Mouse (Mus musculus) ES-Bruce4 (cell line): ENCODE results near the gene Hecw2. TPM values are rescaled to one million over a fixed set of nuclear protein-coding genes. Genes with fewer than 3 reads are reported as not detected.

Experiments
- H3K27ac ChIP-seq: 2 replicates; pipeline ENCODE4 v1.5.1; 2012; ENCODE audit warnings: low read length, inconsistent platforms; ENCODE audit not compliant: insufficient read depth
- H3K27me3 ChIP-seq: 2 replicates; pipeline ENCODE4 v1.6.1; 2012; ENCODE audit warnings: mild to moderate bottlenecking, low read length, inconsistent platforms; ENCODE audit not compliant: control insufficient read depth, poor library complexity, insufficient read depth, severe bottlenecking
- H3K36me3 ChIP-seq: 2 replicates; pipeline ENCODE4 v1.6.1; 2012; ENCODE audit warnings: inconsistent platforms, mild to moderate bottlenecking, low read length, moderate library complexity; ENCODE audit not compliant: control insufficient read depth, poor library complexity, insufficient read depth, severe bottlenecking
- H3K4me1 ChIP-seq: one replicate; pipeline ENCODE4 v1.8.1; 2011; ENCODE audit warnings: low read length; ENCODE audit not compliant: control insufficient read depth, insufficient read depth
- H3K4me3 ChIP-seq: 2 replicates; pipeline ENCODE4 v1.5.1; 2011; ENCODE audit warnings: low read depth, mild to moderate bottlenecking, low read length
- H3K9ac ChIP-seq: 2 replicates; pipeline ENCODE4 v1.6.1; 2012; ENCODE audit warnings: low read depth, mild to moderate bottlenecking, inconsistent platforms; ENCODE audit not compliant: poor library complexity, severe bottlenecking
- H3K9me3 ChIP-seq: replicated peaks from 2 replicates; pipeline ENCODE4 v1.6.1; 2012; ENCODE audit warnings: mild to moderate bottlenecking, low read length, inconsistent platforms; ENCODE audit not compliant: control insufficient read depth, poor library complexity, insufficient read depth, severe bottlenecking
- CTCF ChIP-seq: IDR thresholded peaks from one replicate; pipeline ENCODE4 v1.8.1; 2011; ENCODE audit warnings: low read depth, low read length
- EP300 ChIP-seq: IDR thresholded peaks from 2 replicates; pipeline ENCODE4 v1.6.1; 2011; ENCODE audit warnings: low read depth, low read length; ENCODE audit not compliant: insufficient read depth
- POLR2A ChIP-seq: IDR thresholded peaks from one replicate; pipeline ENCODE4 v1.8.1; 2011; ENCODE audit warnings: low read length; ENCODE audit not compliant: insufficient read depth
- polyA plus RNA-seq: library from polyadenylated mRNA; stranded (reverse); fragments of >200 nt; gene quantifications from 2 replicates; pipeline ENCODE4 v1.2.4, GENCODE M21; 2011; ENCODE audit warnings: low read depth; ENCODE audit not compliant: missing spikeins, insufficient read depth, insufficient read length

Gene Hecw2
- polyA plus RNA-seq, 1 experiment: 9.5 TPM

DNA sequence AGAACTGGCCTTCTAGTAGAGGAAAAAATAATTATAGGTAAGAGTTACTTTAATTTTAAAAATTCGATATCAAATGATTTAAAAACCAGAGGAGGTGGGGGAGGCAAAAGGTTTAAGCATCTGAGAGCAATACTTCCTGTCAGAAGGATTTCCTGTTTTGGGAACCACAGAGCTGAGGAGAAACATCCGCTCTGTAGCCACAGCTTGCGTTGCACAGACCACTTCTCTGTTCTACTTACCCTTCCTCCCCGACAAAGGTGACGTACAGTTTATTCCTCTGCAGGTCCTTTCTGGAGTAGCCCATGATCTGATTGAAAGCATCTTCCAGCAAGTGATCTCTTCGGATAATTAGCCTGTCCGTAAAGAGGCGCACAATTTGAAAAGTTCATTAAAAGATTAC lies 343.6 kb downstream of the Hecw2 start:
- H3K9ac ChIP-seq: no peak overlapping the region
- TF ChIP-seq CTCF: no peak
- no peak for TF ChIP-seq EP300
- no peak for TF ChIP-seq POLR2A
- H3K36me3 ChIP-seq: no peaks in the 10 kb centered on the region
- no peaks in the 10 kb centered on the region for H3K9me3 ChIP-seq
- H3K4me3 ChIP-seq: no peak overlapping the region
- H3K27ac ChIP-seq: no peak overlapping the region
- H3K27me3 ChIP-seq: no peaks in the 10 kb centered on the region
- H3K4me1 ChIP-seq: peaks cover 2% of the 10 kb centered on the region

DNA sequence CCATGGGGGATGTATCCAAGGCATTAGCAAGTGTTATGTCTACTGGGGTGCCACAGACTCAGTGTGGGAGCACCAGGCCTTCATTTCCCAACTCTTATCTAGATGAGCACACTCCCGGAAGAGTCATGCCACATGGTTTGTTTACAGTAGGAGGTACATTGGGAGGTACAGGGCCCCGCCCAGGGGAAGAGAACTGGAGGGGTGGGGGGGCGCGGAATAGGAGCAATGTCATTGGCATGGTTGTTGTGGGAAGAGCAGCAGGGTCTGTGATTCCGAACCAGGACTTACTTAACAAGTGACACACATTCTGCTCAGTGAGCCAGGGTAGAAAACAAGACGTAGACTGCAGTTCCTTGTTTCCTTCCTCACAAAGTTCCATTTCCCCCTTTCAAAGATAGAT lies 344.1 kb downstream of the Hecw2 start:
- no peak for TF ChIP-seq POLR2A
- TF ChIP-seq EP300: no peak
- TF ChIP-seq CTCF: no peak
- Histone ChIP-seq H3K4me3 (no peak overlapping the region), H3K27ac (no peak overlapping the region), H3K36me3 (no peaks in the 10 kb centered on the region), H3K9ac (no peak overlapping the region), H3K9me3 (no peaks in the 10 kb centered on the region), H3K4me1 (peaks cover 2% of the 10 kb centered on the region), H3K27me3 (no peaks in the 10 kb centered on the region)

DNA sequence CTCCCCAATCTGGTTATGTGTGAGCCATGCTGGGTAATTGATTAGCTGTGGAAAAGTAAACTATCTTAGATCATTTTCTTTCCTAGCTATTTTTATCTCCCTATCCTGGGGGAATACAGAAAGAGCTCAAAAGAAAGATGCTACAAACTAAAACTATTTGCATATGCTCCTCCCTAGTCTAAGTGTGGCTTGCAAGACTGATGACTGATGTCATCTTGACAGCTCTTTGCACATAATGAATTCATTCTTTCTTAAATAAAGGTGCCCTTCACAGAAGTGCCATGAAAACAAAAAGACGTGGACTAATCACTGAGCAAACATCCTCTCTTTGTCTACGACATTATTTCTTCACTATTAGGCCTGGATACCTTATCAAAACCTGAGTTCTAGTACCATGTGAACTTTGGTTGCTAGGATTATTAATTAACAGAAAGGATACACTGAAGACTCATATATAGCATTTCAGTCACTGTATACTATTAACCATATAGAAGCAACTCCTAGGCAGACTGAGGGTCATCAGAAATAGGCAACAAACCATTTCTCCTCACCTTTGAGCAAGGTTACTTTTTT lies 348.2 kb downstream of the Hecw2 start:
- H3K9ac ChIP-seq: no peak overlapping the region
- TF ChIP-seq EP300 (no peak), CTCF (no peak)
- H3K27ac ChIP-seq: no peak overlapping the region
- H3K4me3 ChIP-seq: no peak overlapping the region
- no peaks in the 10 kb centered on the region for H3K36me3 ChIP-seq
- H3K27me3 ChIP-seq: no peaks in the 10 kb centered on the region
- H3K4me1 ChIP-seq: peaks cover 2% of the 10 kb centered on the region
- no peaks in the 10 kb centered on the region for H3K9me3 ChIP-seq

DNA sequence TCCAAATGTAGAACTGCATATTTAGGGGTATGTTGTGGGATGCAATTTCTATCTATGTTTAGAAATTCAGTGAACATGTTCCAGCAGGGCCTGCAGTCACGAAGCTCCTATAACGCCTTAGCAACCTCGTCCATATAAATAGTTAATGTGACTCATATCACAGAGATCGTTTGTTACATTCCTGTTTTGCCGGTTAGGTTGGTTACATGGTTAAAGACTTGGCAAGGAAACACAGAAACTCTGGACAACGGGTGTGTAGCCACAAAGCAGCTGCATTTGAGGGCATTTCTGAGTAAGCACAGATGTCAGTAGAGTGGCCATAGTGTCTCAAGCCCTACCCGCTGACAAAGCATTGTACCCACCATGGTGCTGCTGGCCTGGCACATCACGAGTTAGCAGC lies 349.1 kb downstream of the Hecw2 start:
- no peaks in the 10 kb centered on the region for H3K27me3 ChIP-seq
- H3K9ac ChIP-seq: no peak overlapping the region
- no peak overlapping the region for H3K27ac ChIP-seq
- TF ChIP-seq EP300: no peak
- TF ChIP-seq CTCF: no peak
- TF ChIP-seq POLR2A: no peak
- no peak overlapping the region for H3K4me3 ChIP-seq
- peaks cover 2% of the 10 kb centered on the region for H3K4me1 ChIP-seq
- no peaks in the 10 kb centered on the region for H3K36me3 ChIP-seq
- H3K9me3 ChIP-seq: no peaks in the 10 kb centered on the region

DNA sequence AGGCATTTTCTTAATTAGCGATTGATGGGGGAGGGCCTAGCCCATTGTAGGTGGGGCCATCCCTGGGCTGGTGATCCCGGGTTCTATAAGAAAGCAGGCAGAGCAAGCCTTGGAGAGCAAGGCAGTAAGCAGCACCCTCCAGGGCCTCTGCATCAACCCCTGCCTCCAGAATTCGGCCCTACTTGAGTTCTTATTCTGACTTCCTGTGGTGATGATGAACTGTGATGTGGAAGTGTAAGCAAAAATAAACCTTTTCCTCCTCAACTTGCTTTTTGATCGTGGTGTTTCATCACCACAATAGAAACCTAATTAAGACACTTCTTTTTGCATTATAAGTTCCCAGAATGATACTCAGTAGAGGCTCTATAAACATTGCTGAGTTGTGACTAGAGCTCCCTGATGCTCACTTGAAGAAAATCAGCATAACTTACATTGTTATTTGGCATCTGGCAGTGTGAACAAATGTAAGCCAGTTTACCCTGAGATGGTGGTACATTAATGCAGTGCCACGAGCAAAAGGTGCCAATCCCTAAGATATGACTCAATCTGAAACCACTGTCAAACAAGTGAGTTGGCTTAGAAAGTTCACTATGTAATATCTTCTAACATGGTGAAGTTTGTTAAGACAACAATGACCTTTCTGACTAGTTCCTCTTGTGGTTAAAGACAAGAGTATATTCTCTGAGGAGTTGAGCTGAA lies 349.9 kb downstream of the Hecw2 start:
- Histone ChIP-seq H3K36me3 (no peaks in the 10 kb centered on the region), H3K27ac (no peak overlapping the region), H3K9me3 (no peaks in the 10 kb centered on the region), H3K4me1 (no peaks in the 10 kb centered on the region), H3K27me3 (no peaks in the 10 kb centered on the region), H3K9ac (no peak overlapping the region), H3K4me3 (no peak overlapping the region)
- no peak for TF ChIP-seq EP300
- no peak for TF ChIP-seq POLR2A
- TF ChIP-seq CTCF: no peak

GRCm38 (mm10) chr1:53844122-53844913 lies 350.6 kb downstream of the Hecw2 start:
- no peaks in the 10 kb centered on the region for H3K36me3 ChIP-seq
- no peak overlapping the region for H3K9ac ChIP-seq
- no peaks in the 10 kb centered on the region for H3K4me1 ChIP-seq
- no peak for TF ChIP-seq POLR2A
- no peak for TF ChIP-seq EP300
- no peak for TF ChIP-seq CTCF
- H3K9me3 ChIP-seq: no peaks in the 10 kb centered on the region
- H3K27me3 ChIP-seq: no peaks in the 10 kb centered on the region
- no peak overlapping the region for H3K27ac ChIP-seq
- no peak overlapping the region for H3K4me3 ChIP-seq
